In the genomic region with DNA sequence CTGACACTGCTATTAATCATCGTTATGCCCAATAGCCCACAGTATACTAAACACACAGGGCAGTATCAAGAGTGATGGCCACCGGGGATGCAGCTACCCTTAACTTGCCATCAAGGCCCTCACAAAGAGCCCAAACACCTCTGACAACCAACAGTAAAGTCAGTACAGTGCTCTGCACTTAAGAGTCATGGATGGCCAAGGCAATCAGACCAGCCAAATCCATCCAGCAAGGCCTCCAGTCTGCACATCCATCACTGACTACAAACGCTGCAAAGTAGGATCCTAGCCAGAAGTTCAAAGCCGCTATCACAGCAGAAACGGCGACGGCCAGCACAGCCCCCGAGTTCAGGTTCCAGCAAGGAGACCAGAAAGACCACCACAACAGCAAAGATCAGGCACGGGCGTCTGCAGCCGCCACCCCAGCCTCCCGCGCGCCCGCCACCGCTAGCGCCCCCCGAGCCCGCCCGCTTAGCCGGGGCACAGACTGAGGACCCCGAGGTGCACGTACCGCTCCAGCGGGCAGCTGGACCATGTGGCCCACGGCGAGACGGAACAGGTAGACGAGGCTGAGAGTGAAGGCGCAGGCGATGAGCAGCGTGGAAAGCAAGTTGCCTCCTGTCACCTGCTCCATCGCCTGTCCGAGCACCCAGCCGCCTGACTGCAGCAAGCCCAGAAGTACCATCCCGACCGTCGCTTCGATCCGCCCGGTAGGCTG, we compare ENCODE assay signal across 8 mouse cellular contexts. TPM values are rescaled to one million over a fixed set of nuclear protein-coding genes. Genes with fewer than 3 reads are reported as not detected.
DNase-seq lines count a peak whose midpoint lies in the region; ATAC-seq lines count a peak whose summit lies in the region.

No protein-coding gene starts in this region.

- peak overlapping the region; percentile 93 for H3K4me3 ChIP-seq in limb, embryonic 12.5 days (replicated peaks)
- peak overlapping the region; percentile 95 for H3K4me3 ChIP-seq in neural tube, embryonic 13.5 days

- 0 out of 2 replicates have a peak, but pooled peaks cover 4% of the 10 kb centered on the region for H3K9me3 ChIP-seq in limb, embryonic 12.5 days
- no peaks in the 10 kb centered on the region for H3K9me3 ChIP-seq in neural tube, embryonic 13.5 days

- peak overlapping the region; percentile 76 for H3K4me2 ChIP-seq in limb, embryonic 12.5 days
- H3K4me2 ChIP-seq in neural tube, embryonic 13.5 days, result peak overlapping the region; percentile 76

- H3K9ac ChIP-seq in limb, embryonic 12.5 days (replicated peaks), result peak overlapping the region; percentile 88
- H3K9ac ChIP-seq in neural tube, embryonic 13.5 days, result peak overlapping the region; percentile 95

- under 1% methylated on average over 41 of the region's 41 CpGs for WGBS in limb, embryonic 12.5 days
- WGBS in neural tube, embryonic 13.5 days, result under 1% methylated on average over 41 of the region's 41 CpGs

- H3K27ac ChIP-seq in limb, embryonic 12.5 days, result peak overlapping the region; percentile 95
- H3K27ac ChIP-seq in neural tube, embryonic 13.5 days (replicated peaks), result peak overlapping the region; percentile 99

- H3K36me3 ChIP-seq in limb, embryonic 12.5 days, result peaks cover 36% of the 10 kb centered on the region
- H3K36me3 ChIP-seq in neural tube, embryonic 13.5 days, result peaks cover 36% of the 10 kb centered on the region

- peak; percentile 52 for ATAC-seq in limb, embryonic 12.5 days (ENCODE audit: insufficient number of reproducible peaks, insufficient read depth, low FRiP score, low TSS enrichment, low read depth)
- ATAC-seq in neural tube, embryonic 13.5 days (ENCODE audit: low read depth), result peak; percentile 77
- no peak for ATAC-seq in monocyte, adult 5-6 weeks (replicated peaks; ENCODE audit: insufficient number of reproducible peaks, low FRiP score, low TSS enrichment, poor library complexity, severe bottlenecking)

- peak; percentile 23 for DNase-seq in embryo, embryonic 10 days (ENCODE audit: low spot score)
- DNase-seq in embryo, embryonic 9.5 days (ENCODE audit: extremely low spot score), result no peak
- peak; percentile 1 for DNase-seq in ovary, postnatal 14 days (ENCODE audit: low spot score)
- no peak for DNase-seq in ovary, adult 18-20 months (ENCODE audit: low spot score)
- peak; percentile 4 for DNase-seq in fibroblast of lung, adult 2 months (ENCODE audit: low read depth)

- H3K4me1 ChIP-seq in limb, embryonic 12.5 days (replicated peaks), result peaks cover 16% of the 10 kb centered on the region
- H3K4me1 ChIP-seq in neural tube, embryonic 13.5 days (replicated peaks), result peaks cover 32% of the 10 kb centered on the region

- H3K27me3 ChIP-seq in limb, embryonic 12.5 days, result no peaks in the 10 kb centered on the region
- H3K27me3 ChIP-seq in neural tube, embryonic 13.5 days, result no peaks in the 10 kb centered on the region

RNA-seq across cellular contexts. Expression of a gene that starts 0.8 kb away (rescaled TPM):
- 91.4 and 96.3 TPM in 2 replicates for polyA plus RNA-seq in limb, embryonic 12.5 days (2016; fragmentation: Nextera tagmentation; extraction: Ambion mirVana)
- 115 and 127 TPM in 2 replicates for polyA plus RNA-seq in neural tube, embryonic 13.5 days (2015; fragmentation: Nextera tagmentation; extraction: Ambion mirVana)
- total RNA-seq in monocyte, adult 5-6 weeks (2017), result 22.1 to 37.9 TPM (median 29.4 TPM) in 3 replicates

Comparison
In these comparisons a context has a peak if more than half of its experiments do, and no peak if none do; other contexts are left out.
1. DNase-seq: peak in embryo, embryonic 10 days (single experiment), ovary, postnatal 14 days (single experiment) and fibroblast of lung, adult 2 months (single experiment); none in embryo, embryonic 9.5 days (single experiment) and ovary, adult 18-20 months (single experiment).